Mouse (Mus musculus) mature B cell (primary cell): Measurements from ENCODE around the gene Satb1.

ENCODE experiments used
- in situ Hi-C: fragments of 300-500 bp; cut with MboI; formaldehyde crosslinking; loops from 2 replicates; pipeline ENCODE4 v1.14.3; 2019

Gene Satb1

GRCm38 (mm10) chr17:51777813-51778212, 55.3 kb downstream of the Satb1 start:
- in situ Hi-C loops: no loop called here

- in situ Hi-C loops: no loop called here
Observed at GRCm38 (mm10) chr17:51775070-51775881, 57.8 kb downstream of the Satb1 start.

- in situ Hi-C loops: no loop called here
Observed at GRCm38 (mm10) chr17:51763600-51763999, 69.5 kb downstream of the Satb1 start.

- in situ Hi-C loops: no loop called here
Observed at GRCm38 (mm10) chr17:51762503-51762902, 70.6 kb downstream of the Satb1 start.

GRCm38 (mm10) chr17:51760997-51761655, 72.0 kb downstream of the Satb1 start:
- in situ Hi-C loops: no loop called here

- in situ Hi-C loops: no loop called here
Observed at GRCm38 (mm10) chr17:51760251-51760887, 72.7 kb downstream of the Satb1 start.

GRCm38 (mm10) chr17:51759509-51759908, 73.6 kb downstream of the Satb1 start:
- in situ Hi-C loops: no loop called here

- in situ Hi-C loops: no loop called here
Observed at GRCm38 (mm10) chr17:51752142-51752541, 80.9 kb downstream of the Satb1 start.

- in situ Hi-C loops: no loop called here
Observed at GRCm38 (mm10) chr17:51747204-51747603, 85.9 kb downstream of the Satb1 start.

GRCm38 (mm10) chr17:51742502-51742901, 90.6 kb downstream of the Satb1 start:
- in situ Hi-C loops: no loop called here

- in situ Hi-C loops: no loop called here
Observed at GRCm38 (mm10) chr17:51741126-51741525, 92.0 kb downstream of the Satb1 start.

- in situ Hi-C loops: no loop called here
Observed at GRCm38 (mm10) chr17:51740246-51740645, 92.8 kb downstream of the Satb1 start.

- in situ Hi-C loops: no loop called here
Observed at GRCm38 (mm10) chr17:51724486-51724885, 108.6 kb downstream of the Satb1 start.

- in situ Hi-C loops: no loop called here
Observed at GRCm38 (mm10) chr17:51695711-51696110, 137.4 kb downstream of the Satb1 start.

- in situ Hi-C loops: no loop called here
Observed at GRCm38 (mm10) chr17:51695271-51695670, 137.8 kb downstream of the Satb1 start.

GRCm38 (mm10) chr17:51690526-51690925, 142.6 kb downstream of the Satb1 start:
- in situ Hi-C loops: no loop called here

GRCm38 (mm10) chr17:51687226-51687625, 145.9 kb downstream of the Satb1 start:
- in situ Hi-C loops: no loop called here
